ENCODE assay signal across 19 mouse cellular contexts in the genomic region with DNA sequence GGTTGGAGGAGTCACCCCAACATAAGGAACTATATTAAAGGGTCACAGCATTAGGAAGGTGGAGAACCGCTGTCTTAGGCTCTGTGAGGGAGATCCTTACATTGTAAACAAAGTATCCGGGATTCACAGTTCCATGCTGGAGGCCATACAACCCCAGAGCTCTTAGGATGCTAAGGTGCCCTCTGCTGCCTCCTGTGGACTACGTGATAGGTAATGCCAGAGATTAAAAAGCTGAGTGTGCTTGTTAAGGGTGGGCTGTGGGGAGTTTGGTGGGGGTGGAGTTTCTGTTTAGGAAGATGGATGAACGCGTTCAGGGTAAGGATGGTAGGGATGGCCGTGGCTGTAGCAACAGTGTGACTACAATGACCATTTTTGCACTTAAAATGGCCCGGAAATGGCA.
DNase-seq lines count a peak whose midpoint lies in the region; ATAC-seq and TF ChIP-seq lines count a peak whose summit lies in the region.
"Had no signal": no experiment of that assay in that cellular context is flagged by ENCODE, and none has a peak within 500 bp of the region (broad histone marks: within the 10 kb centered on the region; RNA-seq: fewer than 3 reads in every experiment).

No protein-coding gene starts in this region.

- no peaks in the 10 kb centered on the region for H3K9me3 ChIP-seq in forebrain, postnatal 0 days (ENCODE audit: low read length)
- H3K9me3 ChIP-seq in forebrain, embryonic 11.5 days (ENCODE audit: control insufficient read depth, low read length): no peaks in the 10 kb centered on the region
- no peaks in the 10 kb centered on the region for H3K9me3 ChIP-seq in liver, embryonic 11.5 days (ENCODE audit: control insufficient read depth, low read length)
- H3K9me3 ChIP-seq in liver, postnatal 0 days (ENCODE audit: low read length): no peaks in the 10 kb centered on the region; the same call in 1 of the 2 replicates
- no peaks in the 10 kb centered on the region for H3K9me3 ChIP-seq in ES-Bruce4 (replicated peaks; ENCODE audit: control insufficient read depth, insufficient read depth, low read length, poor library complexity, severe bottlenecking)
- no peaks in the 10 kb centered on the region for H3K9me3 ChIP-seq in liver, embryonic 12.5 days (replicated peaks)
- H3K9me3 ChIP-seq in midbrain, embryonic 16.5 days (replicated peaks; ENCODE audit: control insufficient read depth, low read length, poor library complexity, severe bottlenecking): no peaks in the 10 kb centered on the region
- H3K9me3 ChIP-seq: embryonic facial prominence, embryonic 13.5 days; forebrain, embryonic 15.5 days; heart, embryonic 15.5 days; limb, embryonic 13.5 days; liver, embryonic 15.5 days; neural tube, embryonic 13.5 days had no signal

- no peak for TF ChIP-seq EP300 in liver, postnatal 0 days (IDR thresholded peaks at IDR 0.05; ENCODE audit: low read depth)
- no peak for TF ChIP-seq EP300 in ES-Bruce4 (IDR thresholded peaks at IDR 0.05; ENCODE audit: insufficient read depth, low read depth, low read length)

- no peak overlapping the region for H3K4me3 ChIP-seq in forebrain, postnatal 0 days (ENCODE audit: low read depth, low read length)
- no peak overlapping the region for H3K4me3 ChIP-seq in forebrain, embryonic 11.5 days (ENCODE audit: low read depth, low read length)
- H3K4me3 ChIP-seq in liver, embryonic 11.5 days (ENCODE audit: low read depth, low read length): no peak overlapping the region
- H3K4me3 ChIP-seq in liver, postnatal 0 days (ENCODE audit: low read depth, low read length): no peak overlapping the region
- H3K4me3 ChIP-seq in ES-Bruce4 (ENCODE audit: low read depth, low read length): no peak overlapping the region
- no peak overlapping the region for H3K4me3 ChIP-seq in liver, embryonic 12.5 days
- no peak overlapping the region for H3K4me3 ChIP-seq in midbrain, embryonic 16.5 days (ENCODE audit: low read depth, low read length)
- H3K4me3 ChIP-seq: embryonic facial prominence, embryonic 13.5 days; forebrain, embryonic 15.5 days; heart, embryonic 15.5 days; limb, embryonic 13.5 days; liver, embryonic 15.5 days; neural tube, embryonic 13.5 days had no signal

- ATAC-seq in forebrain, postnatal 0 days: peak; percentile 21; the same call in 1 of the 2 replicates
- ATAC-seq in forebrain, embryonic 11.5 days (replicated peaks; ENCODE audit: low FRiP score): no peak
- ATAC-seq in liver, embryonic 11.5 days (replicated peaks; ENCODE audit: low FRiP score): 0 out of 2 replicates have a peak, but pooled peaks have one; percentile 43
- ATAC-seq in liver, postnatal 0 days: no peak
- ATAC-seq in liver, embryonic 12.5 days: no peak
- ATAC-seq in midbrain, embryonic 16.5 days: no peak
- ATAC-seq: forebrain, embryonic 15.5 days had no signal

- H3K4me1 ChIP-seq in forebrain, postnatal 0 days (ENCODE audit: insufficient read depth): no peaks in the 10 kb centered on the region
- no peaks in the 10 kb centered on the region for H3K4me1 ChIP-seq in forebrain, embryonic 11.5 days (replicated peaks; ENCODE audit: control insufficient read depth, insufficient read depth, low read length)
- no peaks in the 10 kb centered on the region; the same call in 1 of the 2 replicates for H3K4me1 ChIP-seq in liver, embryonic 11.5 days (replicated peaks; ENCODE audit: control insufficient read depth, insufficient read depth, low read length)
- peaks cover 9% of the 10 kb centered on the region; the same call in 1 of the 2 replicates for H3K4me1 ChIP-seq in liver, postnatal 0 days (ENCODE audit: insufficient read depth)
- no peaks in the 10 kb centered on the region for H3K4me1 ChIP-seq in ES-Bruce4 (ENCODE audit: control insufficient read depth, insufficient read depth, low read length)
- H3K4me1 ChIP-seq in liver, embryonic 12.5 days: peaks cover 7% of the 10 kb centered on the region; the same call in 1 of the 2 replicates
- H3K4me1 ChIP-seq in midbrain, embryonic 16.5 days (ENCODE audit: control insufficient read depth, insufficient read depth, low read length): peaks cover 10% of the 10 kb centered on the region; the same call in 1 of the 2 replicates

- TF ChIP-seq POLR2A in ES-Bruce4 (IDR thresholded peaks at IDR 0.05; ENCODE audit: insufficient read depth, low read length): no peak
- TF ChIP-seq POLR2A in brain, embryonic 14.5 days (IDR thresholded peaks at IDR 0.05; ENCODE audit: borderline replicate concordance, extremely low read depth, insufficient read depth, insufficient read length, poor library complexity, severe bottlenecking): no peak

- TF ChIP-seq CTCF in forebrain, postnatal 0 days (IDR thresholded peaks at IDR 0.05; ENCODE audit: low read depth): peak; percentile 44
- no peak for TF ChIP-seq CTCF in liver, postnatal 0 days (IDR thresholded peaks at IDR 0.05; ENCODE audit: low read depth)
- peak; percentile 25 for TF ChIP-seq CTCF in ES-Bruce4 (IDR thresholded peaks at IDR 0.05; ENCODE audit: low read depth, low read length)
- TF ChIP-seq CTCF in brain, embryonic 14.5 days (IDR thresholded peaks at IDR 0.05; ENCODE audit: borderline replicate concordance, extremely low read depth, insufficient read depth, insufficient read length): peak; percentile 37; the same call in 1 of the 2 replicates

- no peak overlapping the region for H3K9ac ChIP-seq in forebrain, postnatal 0 days
- H3K9ac ChIP-seq in forebrain, embryonic 11.5 days (ENCODE audit: low read length): no peak overlapping the region
- no peak overlapping the region for H3K9ac ChIP-seq in liver, embryonic 11.5 days (ENCODE audit: low read depth, low read length)
- H3K9ac ChIP-seq in liver, postnatal 0 days (replicated peaks): no peak overlapping the region
- H3K9ac ChIP-seq in ES-Bruce4 (ENCODE audit: low read depth, poor library complexity, severe bottlenecking): no peak overlapping the region
- H3K9ac ChIP-seq in liver, embryonic 12.5 days: no peak overlapping the region
- no peak overlapping the region for H3K9ac ChIP-seq in midbrain, embryonic 16.5 days (ENCODE audit: low read depth, low read length)
- H3K9ac ChIP-seq: embryonic facial prominence, embryonic 13.5 days; forebrain, embryonic 15.5 days; heart, embryonic 15.5 days; limb, embryonic 13.5 days; liver, embryonic 15.5 days; neural tube, embryonic 13.5 days had no signal

- no peak overlapping the region for H3K4me2 ChIP-seq in forebrain, postnatal 0 days (ENCODE audit: low read depth)
- H3K4me2 ChIP-seq in forebrain, embryonic 11.5 days (ENCODE audit: low read depth, low read length, severe bottlenecking): no peak overlapping the region
- H3K4me2 ChIP-seq in liver, embryonic 11.5 days: no peak overlapping the region
- H3K4me2 ChIP-seq in liver, postnatal 0 days (ENCODE audit: low read depth, low read length): no peak overlapping the region
- H3K4me2 ChIP-seq in liver, embryonic 12.5 days: no peak overlapping the region
- H3K4me2 ChIP-seq in midbrain, embryonic 16.5 days (ENCODE audit: low read length): no peak overlapping the region
- H3K4me2 ChIP-seq: embryonic facial prominence, embryonic 13.5 days; forebrain, embryonic 15.5 days; heart, embryonic 15.5 days; limb, embryonic 13.5 days; liver, embryonic 15.5 days; neural tube, embryonic 13.5 days had no signal

- H3K27ac ChIP-seq in forebrain, postnatal 0 days (ENCODE audit: low read depth, low read length): no peak overlapping the region
- no peak overlapping the region for H3K27ac ChIP-seq in forebrain, embryonic 11.5 days (ENCODE audit: low read depth, low read length)
- no peak overlapping the region for H3K27ac ChIP-seq in liver, embryonic 11.5 days (ENCODE audit: low read depth, low read length)
- no peak overlapping the region for H3K27ac ChIP-seq in liver, postnatal 0 days (ENCODE audit: low read depth)
- peak overlapping the region; percentile 54; the same call in 1 of the 2 replicates for H3K27ac ChIP-seq in ES-Bruce4 (ENCODE audit: insufficient read depth, low read length)
- no peak overlapping the region for H3K27ac ChIP-seq in liver, embryonic 12.5 days
- no peak overlapping the region for H3K27ac ChIP-seq in midbrain, embryonic 16.5 days (ENCODE audit: low read length)
- H3K27ac ChIP-seq: embryonic facial prominence, embryonic 13.5 days; forebrain, embryonic 15.5 days; heart, embryonic 15.5 days; limb, embryonic 13.5 days; liver, embryonic 15.5 days; neural tube, embryonic 13.5 days had no signal

- no peaks in the 10 kb centered on the region for H3K36me3 ChIP-seq in forebrain, postnatal 0 days (ENCODE audit: insufficient read depth)
- H3K36me3 ChIP-seq in forebrain, embryonic 11.5 days (ENCODE audit: control insufficient read depth, insufficient read depth, low read length): no peaks in the 10 kb centered on the region
- no peaks in the 10 kb centered on the region for H3K36me3 ChIP-seq in liver, embryonic 11.5 days (ENCODE audit: control insufficient read depth, insufficient read depth, low read length)
- no peaks in the 10 kb centered on the region for H3K36me3 ChIP-seq in liver, postnatal 0 days (replicated peaks; ENCODE audit: insufficient read depth, low read length)
- no peaks in the 10 kb centered on the region for H3K36me3 ChIP-seq in ES-Bruce4 (ENCODE audit: control insufficient read depth, insufficient read depth, low read length, poor library complexity, severe bottlenecking)
- H3K36me3 ChIP-seq in liver, embryonic 12.5 days: no peaks in the 10 kb centered on the region
- H3K36me3 ChIP-seq in midbrain, embryonic 16.5 days (ENCODE audit: control insufficient read depth, insufficient read depth, low read length): no peaks in the 10 kb centered on the region
- H3K36me3 ChIP-seq: embryonic facial prominence, embryonic 13.5 days; forebrain, embryonic 15.5 days; heart, embryonic 15.5 days; limb, embryonic 13.5 days; liver, embryonic 15.5 days; neural tube, embryonic 13.5 days had no signal

- H3K27me3 ChIP-seq in forebrain, postnatal 0 days (ENCODE audit: insufficient read depth, low read length): no peaks in the 10 kb centered on the region
- no peaks in the 10 kb centered on the region for H3K27me3 ChIP-seq in forebrain, embryonic 11.5 days (ENCODE audit: control insufficient read depth, insufficient read depth, low read length)
- H3K27me3 ChIP-seq in liver, embryonic 11.5 days (replicated peaks; ENCODE audit: control insufficient read depth, insufficient read depth, low read length): no peaks in the 10 kb centered on the region
- H3K27me3 ChIP-seq in liver, postnatal 0 days (ENCODE audit: insufficient read depth, low read length): no peaks in the 10 kb centered on the region
- no peaks in the 10 kb centered on the region for H3K27me3 ChIP-seq in ES-Bruce4 (ENCODE audit: control insufficient read depth, insufficient read depth, low read length, poor library complexity, severe bottlenecking)
- peaks cover 4% of the 10 kb centered on the region; the same call in 1 of the 2 replicates for H3K27me3 ChIP-seq in liver, embryonic 12.5 days (replicated peaks)
- H3K27me3 ChIP-seq in midbrain, embryonic 16.5 days (ENCODE audit: control insufficient read depth, insufficient read depth, low read depth, low read length): no peaks in the 10 kb centered on the region
- H3K27me3 ChIP-seq: embryonic facial prominence, embryonic 13.5 days; forebrain, embryonic 15.5 days; heart, embryonic 15.5 days; limb, embryonic 13.5 days; liver, embryonic 15.5 days; neural tube, embryonic 13.5 days had no signal

- DNase-seq in forebrain, postnatal 0 days: no peak
- no peak for DNase-seq in forebrain, embryonic 11.5 days (ENCODE audit: low spot score)
- DNase-seq in liver, embryonic 11.5 days (ENCODE audit: low spot score): no peak
- DNase-seq in liver, postnatal 0 days: no peak
- no peak for DNase-seq in brain, embryonic 14.5 days (ENCODE audit: low read depth)
- DNase-seq: adrenal gland, postnatal 25 days; cerebellum, adult 18-20 months; gastrocnemius, postnatal 25 days; kidney, adult 9 months; kidney, postnatal 36 days had no signal

- 87% methylated on average over 7 of the region's 7 CpGs for WGBS in forebrain, postnatal 0 days
- WGBS in forebrain, embryonic 11.5 days: 86% methylated on average over 7 of the region's 7 CpGs
- WGBS in liver, embryonic 11.5 days: 76% methylated on average over 7 of the region's 7 CpGs
- WGBS in liver, postnatal 0 days (ENCODE audit: insufficient replicate concordance): 85% methylated on average over 7 of the region's 7 CpGs
- 75% methylated on average over 7 of the region's 7 CpGs for WGBS in liver, embryonic 12.5 days (ENCODE audit: insufficient replicate concordance)
- WGBS in midbrain, embryonic 16.5 days: 88% methylated on average over 7 of the region's 7 CpGs

Comparison
In these comparisons a context has a peak if more than half of its experiments do, and no peak if none do; other contexts are left out.
1. ATAC-seq: peak in forebrain, postnatal 0 days (single experiment) and liver, embryonic 11.5 days (single experiment); none in forebrain, embryonic 11.5 days (single experiment), liver, postnatal 0 days (single experiment), liver, embryonic 12.5 days (single experiment) and midbrain, embryonic 16.5 days (single experiment).